Mouse (Mus musculus) thymus, postnatal 36 days (tissue): ENCODE results near the gene Prelid1.

Experiments used
- DNase-seq, 2 experiments: peaks; one replicate each; pipeline ENCODE4 v3.0.0; 2022; ENCODE audit warnings: mixed read lengths in 2 of 2

Gene Prelid1

GRCm38 (mm10) chr13:55335701-55336100 lies 15.4 kb downstream of the Prelid1 start:
- DNase-seq: no peak

GRCm38 (mm10) chr13:55337341-55337975 lies 17.2 kb downstream of the Prelid1 start:
- DNase-seq: no peak

- DNase-seq: no peak
Measured at GRCm38 (mm10) chr13:55338131-55339054, 18.1 kb downstream of the Prelid1 start.

DNA sequence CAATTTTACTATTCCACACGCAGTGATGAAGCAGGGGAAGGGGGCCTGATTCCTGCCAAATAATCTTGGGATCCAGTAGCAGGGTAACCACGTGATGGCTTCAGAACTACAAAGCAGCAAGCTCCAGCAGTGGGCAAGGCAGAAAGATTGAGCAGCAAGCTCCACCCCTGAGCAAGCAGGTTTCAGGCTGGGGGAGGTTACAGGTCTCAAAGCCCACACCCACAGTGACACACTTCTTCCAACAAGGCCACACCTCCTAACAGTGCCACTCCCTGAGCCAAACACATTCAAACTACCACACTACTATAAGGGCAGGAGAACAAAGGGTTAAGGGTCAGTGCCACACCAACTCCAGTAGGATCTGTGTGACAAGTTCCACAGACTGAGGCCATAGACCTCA lies 19.0 kb downstream of the Prelid1 start:
- DNase-seq: no peak

DNA sequence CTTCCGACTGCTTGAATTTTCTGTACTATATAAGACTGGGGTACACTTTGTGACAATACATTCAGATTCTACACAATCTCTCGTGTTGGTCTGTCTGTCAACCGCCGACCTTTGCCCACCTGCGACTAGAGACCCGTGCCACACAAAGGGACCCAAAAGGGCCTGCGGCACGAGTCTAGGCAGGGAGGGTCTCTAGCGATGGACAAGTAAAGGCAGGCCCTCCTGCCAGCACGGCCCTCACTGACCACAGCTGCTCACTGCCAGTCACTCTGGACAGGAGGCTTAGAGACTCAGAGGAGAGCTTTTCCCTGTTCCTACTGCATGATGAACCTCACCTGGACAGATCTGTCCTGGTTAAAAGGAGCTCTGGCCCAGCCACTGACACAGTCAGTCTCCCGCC lies 22.2 kb downstream of the Prelid1 start:
- no peak for DNase-seq

DNA sequence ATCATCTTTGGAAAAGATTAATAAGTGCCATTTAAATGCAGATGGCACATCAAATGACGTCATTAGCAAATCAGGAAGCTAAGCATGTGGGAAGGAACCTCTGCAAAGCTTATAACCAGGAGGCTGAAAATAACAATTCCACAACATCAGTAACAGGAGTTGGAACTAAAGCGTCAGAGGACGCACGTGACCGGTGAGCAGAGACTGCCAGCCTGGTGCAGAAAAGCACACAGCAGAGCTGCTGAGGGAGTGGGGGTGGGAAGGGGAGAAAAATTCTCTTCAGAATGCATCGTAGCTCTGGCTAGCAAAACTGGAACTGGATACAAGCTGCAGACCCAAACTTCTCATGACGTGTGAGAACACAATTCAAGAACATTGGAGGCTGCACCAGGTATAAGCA lies 24.0 kb downstream of the Prelid1 start:
- DNase-seq: no peak

DNA sequence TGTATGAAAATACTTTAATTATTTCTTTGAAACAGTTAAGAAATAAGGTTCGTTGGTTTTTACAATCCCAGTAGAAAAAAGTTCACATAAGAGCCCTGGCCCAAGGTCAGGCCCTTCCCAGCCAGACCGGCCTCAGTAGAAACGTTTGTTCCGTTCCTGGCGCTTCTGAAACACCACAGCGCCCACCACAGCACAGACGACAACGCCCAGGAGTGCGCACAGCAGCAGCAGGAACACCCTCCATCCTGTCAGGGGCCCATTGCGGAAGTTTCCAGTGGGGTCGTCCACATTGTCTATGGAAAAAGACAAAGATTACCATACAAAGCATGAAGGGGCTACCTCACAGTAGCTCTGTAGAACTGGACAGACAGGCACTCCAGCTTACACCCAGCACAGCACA lies 26.4 kb downstream of the Prelid1 start:
- DNase-seq: no peak

- no peak for DNase-seq
Measured at GRCm38 (mm10) chr13:55361145-55361544, 40.8 kb downstream of the Prelid1 start.

DNA sequence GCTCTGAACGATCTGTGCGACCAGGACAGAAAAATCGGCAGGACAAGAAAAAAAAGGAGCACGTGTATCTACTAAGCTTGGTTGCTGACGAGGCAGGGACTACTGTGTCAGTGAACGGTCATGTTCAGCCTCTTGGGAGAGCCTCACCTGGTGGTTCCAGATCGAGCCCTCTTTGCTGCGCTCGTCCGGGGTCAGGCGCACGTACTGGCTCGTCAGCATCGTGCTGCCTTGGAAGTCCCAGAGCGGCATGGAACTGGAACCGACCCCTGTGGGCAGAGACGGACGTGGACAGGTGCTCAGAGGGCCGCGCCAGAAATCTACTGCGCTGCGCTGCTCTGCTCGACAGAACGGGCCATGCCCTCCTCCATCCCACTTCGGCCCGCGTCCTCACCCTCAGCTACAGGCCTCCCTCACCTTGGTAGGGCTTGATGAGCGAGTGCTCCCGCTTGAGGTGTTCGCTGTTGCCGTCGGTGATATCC lies 41.7 kb downstream of the Prelid1 start:
- DNase-seq: no peak

GRCm38 (mm10) chr13:55362453-55363060 lies 42.3 kb downstream of the Prelid1 start, which contains the start of gene Lman2:
Lman2 (minus strand) TSS chr13:55362783.
- peak; percentile 89 to 92 for DNase-seq

DNA sequence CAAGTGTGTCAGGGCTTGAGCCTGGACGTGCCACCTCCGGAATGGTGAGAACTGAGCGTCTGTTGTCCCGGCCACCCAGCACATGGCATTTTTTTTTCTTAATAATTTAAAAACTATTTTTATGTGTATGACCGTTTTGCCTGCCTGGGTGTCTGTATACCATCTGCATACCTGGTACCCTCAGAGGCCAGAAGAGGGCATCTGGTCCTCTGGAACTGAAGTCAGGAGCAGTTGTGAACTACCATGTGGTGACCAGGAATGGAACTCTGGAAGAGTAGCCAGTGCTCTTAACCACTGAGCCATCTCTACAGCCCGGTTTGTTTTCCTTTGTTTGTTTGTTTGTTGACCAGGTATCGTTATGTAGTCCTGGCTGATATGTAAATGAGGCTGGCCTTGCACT lies 48.1 kb downstream of the Prelid1 start:
- DNase-seq: peak in 1 of 2 experiments; percentile 38

DNA sequence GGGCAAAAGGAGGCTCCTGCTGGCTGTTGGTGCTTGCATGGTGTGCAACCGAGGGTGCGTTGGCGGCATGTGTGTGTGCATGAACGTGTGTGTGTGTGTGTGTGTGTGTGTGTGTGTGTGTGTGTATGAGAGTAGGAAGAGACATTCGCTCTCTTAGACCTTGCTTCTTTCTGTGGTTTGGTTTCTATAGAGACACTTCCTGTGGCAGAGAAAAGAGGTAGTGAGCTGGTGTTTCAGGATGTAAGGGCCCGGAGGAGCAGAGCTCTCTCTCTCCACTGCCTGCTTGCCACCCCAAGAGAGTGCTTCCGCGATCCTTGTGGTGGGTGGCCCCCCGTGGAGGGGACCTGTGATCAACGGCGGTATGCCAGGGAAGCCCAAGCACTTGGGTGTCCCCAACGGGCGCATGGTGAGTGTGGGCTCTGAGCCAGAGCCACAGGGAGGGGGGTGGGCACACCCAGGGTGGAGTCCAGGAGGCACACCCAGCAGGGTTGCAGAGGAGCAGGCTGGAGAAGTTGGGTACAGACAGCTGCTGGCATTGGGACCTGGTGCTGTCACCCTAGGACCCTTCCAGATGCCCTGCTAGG lies 49.3 kb downstream of the Prelid1 start, which contains the start of gene Rgs14:
Gene Rgs14 (plus strand): TSS at position 202 of the 584 bp plus-strand sequence.
- DNase-seq: peak; percentile 84 to 90

GRCm38 (mm10) chr13:55370234-55370633 lies 49.9 kb downstream of the Prelid1 start:
- DNase-seq: no peak

DNA sequence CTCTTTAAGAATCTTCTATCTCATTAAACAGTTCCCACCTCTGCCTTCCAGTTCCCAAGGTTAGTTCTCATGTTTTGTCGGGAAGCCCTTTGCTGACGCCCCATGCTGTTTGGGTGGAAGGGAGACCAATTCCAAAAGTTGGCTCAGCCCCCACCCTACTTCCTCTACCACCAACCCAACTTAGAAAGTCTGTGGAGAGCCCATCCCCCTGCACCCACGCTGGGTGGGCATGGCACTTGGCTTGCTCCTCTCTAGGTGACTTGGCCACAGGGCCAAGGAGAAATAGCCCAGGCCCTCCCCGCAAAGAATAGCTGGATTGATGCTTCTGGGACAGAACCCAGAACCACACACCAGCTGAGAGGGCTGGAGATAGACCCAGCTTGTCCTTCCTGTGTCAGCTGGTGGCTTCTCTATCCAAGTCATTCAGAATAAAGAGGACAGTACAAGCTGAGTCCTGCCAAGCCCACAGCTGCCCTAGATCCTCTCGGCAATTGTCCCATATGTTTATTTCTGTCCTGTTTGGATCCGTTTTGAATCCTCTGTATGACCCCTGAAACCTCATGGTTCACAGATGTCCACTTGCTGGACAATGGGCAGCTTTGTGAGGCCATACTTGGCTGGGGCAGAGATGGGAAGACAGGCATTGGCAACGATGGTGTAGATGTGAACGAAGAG lies 50.8 kb downstream of the Prelid1 start:
- peak in 1 of 2 experiments; percentile 35 for DNase-seq

DNA sequence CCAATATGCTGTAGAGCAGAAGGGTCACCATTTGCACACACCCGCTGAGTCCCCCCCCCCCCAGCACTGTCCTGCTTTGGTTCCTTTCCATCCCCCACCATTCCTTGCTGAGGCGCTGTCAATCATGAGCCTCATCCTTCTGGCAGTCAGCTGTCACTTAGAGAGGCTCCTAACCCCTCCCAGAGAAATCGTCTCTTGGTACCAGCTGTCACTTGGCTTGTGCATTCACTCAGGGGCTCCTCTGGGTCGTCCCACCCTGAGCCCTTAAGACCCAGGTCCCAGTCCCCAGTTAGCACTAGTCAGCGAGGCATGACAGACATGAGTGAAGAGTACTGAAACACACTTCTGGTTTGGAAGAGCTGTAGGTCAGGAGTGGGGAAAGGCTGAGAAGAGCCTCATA lies 51.4 kb downstream of the Prelid1 start:
- DNase-seq: no peak

DNA sequence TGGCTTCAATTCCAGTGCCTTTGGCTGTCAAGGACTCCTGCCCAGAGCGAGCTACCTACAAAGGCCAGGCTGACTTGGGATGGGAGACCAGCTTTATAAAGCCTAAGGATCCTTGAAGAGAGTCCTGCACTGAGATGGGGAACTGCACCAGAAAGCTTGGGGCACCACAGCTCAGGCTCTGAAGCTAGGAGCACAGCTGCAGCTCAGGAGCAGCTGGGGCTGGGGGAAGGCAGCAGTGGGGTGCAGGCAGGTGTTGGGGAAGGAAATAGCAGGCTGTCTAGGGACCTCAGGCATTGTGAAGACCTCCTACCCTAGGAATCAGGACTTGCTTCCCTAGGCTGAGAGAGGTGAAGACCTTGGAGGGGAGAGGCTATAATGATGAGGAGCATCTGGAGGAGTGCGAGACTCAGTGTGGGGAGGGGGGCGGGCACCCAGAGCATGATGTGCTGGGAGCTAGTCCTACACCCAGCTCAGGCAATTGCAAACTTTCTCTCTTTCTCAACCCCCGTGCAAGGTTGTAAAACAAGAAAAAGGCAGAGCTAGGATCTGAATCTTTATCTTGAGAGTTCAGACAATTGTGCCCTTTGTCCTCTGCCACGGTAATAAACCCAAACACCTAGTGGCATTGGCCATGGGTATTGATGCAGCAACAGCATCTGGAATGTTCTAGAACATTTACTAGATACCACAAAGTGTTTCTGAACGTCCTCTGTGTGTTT lies 54.1 kb downstream of the Prelid1 start:
- peak; percentile 70 to 84 for DNase-seq
